Mouse (Mus musculus): ENCODE measurements around the gene Rpl10-ps3.

The Rpl10-ps3 gene

DNA sequence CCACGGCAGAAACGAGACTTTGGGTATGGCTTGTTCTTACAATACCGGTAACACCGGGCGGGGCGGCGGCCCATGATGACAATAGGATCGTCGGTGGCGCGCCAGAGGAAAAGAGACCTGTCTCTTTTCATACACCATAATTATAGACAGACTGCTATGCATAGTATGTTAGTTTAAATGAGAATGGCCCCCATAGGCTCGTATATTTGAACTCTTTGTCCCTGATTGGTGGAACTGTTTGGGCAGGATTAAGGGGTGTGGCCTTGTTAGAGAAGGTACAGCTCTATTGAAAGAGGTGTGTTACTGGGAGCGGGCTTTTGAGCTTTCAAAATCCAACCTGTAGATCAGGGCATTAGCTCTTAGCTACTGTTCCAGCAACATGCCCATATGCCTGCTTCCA, at the start of gene Rpl10-ps3:
Gene Rpl10-ps3 (minus strand): TSS at position 101 of the 400 bp plus-strand sequence.
- no peak for DNase-seq (ENCODE audit: low spot score)

DNA sequence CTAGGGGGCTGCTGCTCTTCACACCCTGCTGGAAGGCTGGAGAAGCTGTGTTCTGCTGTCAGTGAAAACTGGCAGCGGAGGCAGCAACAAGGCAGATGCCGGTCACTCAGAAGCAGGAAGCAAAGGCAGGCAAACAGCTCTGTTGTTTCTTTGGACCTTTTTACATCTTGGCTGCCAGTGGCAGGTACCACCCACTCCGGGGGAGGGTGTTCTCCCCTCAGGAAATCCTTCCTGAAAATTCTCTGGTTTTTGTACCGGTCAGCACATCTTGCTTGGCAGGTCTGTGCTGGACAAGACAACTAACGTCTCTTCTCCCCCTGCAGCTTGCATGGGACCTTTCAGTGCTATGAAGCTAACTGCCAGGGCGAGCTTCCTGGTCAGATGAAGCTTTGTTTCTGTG, 30.8 kb upstream of the Rpl10-ps3 start:
- no peak for DNase-seq (ENCODE audit: low spot score)

DNA sequence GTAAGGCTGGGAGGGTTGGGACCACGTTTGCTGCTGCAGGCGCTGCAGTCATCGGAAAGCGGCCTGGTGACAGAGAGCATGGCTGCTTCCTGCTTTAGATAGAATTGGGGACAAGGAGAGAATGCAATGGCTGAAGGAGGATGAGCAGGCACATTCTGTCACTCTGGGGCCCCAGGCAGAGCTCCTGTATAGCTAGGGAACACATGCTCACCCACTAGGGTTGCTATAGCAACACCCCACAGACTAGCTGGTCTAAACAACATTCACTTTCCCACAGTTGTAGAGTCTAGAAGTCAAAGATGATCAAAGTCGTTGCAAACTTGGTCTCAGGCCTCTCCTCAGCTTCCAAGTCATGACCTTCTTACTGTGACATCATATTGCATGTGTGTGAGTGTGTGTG, 29.9 kb upstream of the Rpl10-ps3 start:
- no peak for DNase-seq (ENCODE audit: low spot score)

DNA sequence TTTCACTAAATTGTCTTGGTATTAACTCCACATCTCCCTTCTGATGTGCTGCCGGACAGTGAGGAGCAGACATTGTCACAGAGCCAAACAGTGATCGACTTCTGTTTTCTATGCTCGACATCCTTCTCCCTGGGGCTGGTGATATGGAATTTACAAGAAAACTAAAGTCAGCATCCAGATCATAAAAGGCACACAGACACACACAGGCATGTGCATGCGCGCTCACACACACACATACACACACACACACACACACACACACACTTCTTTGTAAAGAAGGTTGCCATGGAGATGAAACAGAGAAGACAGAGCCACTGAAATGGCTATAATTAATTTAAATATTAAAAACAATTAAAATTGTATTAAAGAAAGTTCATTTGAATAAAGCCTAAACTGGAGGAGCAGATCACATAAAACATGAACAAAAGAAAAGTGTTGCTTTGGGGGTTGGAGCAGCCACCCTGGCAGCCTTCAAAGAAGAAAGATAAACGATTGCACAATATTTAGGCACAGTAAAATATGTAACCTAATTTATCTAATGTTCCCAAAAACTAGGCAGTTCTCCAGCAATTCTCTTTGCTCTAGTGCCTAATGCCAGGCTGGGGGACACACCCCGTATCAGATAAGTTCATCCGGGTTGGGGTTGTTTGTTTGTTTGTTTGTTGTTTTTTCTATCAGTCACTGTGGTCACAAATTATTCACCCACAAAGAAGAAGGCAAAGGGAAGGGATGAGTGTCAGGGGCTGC, 24.0 kb upstream of the Rpl10-ps3 start:
- DNase-seq (ENCODE audit: low spot score): no peak

DNA sequence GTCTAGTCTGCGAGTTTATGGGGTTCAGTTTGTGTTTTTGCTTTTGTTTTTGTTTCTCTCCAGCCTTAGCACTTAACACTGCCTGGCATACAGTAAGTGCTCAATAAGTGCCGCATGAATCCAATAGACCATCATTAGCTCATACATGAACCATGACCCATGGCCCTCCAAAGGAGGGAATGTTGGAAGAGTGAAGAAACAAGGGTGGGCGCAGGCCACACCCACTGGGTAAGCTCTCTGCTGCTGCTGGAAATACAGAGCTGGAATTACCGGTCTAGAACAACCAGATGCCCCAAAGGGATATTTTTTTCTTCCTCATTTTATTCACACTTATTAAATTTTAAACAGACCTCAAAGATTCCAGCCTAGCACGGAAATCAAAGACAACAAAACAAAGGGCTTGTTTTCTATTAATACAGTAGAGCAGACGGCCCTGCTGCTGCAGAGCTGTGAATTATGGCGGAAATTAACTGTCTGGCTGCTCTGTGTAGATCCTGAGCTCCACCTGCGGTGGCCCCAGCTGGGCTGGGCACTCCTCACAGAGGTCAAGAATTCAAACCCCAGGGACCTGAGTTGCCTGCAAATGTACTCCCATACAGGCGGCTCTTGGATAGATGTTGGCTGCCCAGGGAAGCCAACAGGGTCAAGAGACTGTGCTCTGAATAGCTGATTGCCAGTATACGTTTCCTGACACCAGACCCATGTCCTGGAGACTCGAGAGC, 20.5 kb upstream of the Rpl10-ps3 start:
- DNase-seq (ENCODE audit: low spot score): no peak

DNA sequence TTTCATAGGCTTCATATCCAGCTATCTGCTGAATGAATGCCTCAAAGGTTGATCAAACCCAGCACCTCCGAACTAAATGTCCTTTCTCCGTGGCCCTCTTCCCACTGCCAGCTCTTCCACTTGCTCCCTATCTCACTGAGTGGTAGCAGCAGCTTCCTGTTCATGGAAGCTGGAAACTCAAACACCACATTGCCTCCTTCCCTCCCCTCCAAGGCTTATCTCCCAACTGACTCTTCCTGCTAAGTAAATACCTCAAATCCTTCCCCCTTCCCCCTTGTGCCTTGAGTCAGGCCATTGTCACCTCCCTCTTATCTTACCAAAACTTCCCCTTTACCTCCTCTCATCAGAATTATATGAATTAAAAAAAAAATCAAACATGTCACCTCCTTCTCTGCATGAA, 19.2 kb upstream of the Rpl10-ps3 start:
- DNase-seq (ENCODE audit: low spot score): no peak

GRCm38 (mm10) chr9:50363259-50363658, 18.5 kb upstream of the Rpl10-ps3 start:
- no peak for DNase-seq (ENCODE audit: low spot score)

DNA sequence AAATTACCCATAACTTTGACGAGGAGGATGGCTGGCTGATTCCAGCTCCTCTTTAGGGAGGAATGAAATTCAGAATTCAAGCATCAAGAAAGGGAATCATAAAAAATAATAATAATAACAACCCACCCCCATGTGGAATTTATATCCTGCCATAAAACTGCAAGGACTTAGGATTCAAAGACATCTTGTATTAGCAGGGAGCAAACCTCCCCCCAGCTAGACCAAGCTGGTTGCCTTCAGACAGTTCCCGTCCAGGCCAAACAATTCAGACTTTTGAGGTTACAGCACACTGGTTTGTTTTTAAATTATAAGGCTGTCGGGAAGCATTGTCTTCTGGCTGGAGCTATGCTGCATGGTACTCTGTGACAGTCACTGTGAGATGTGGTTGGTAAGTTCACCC, 17.8 kb upstream of the Rpl10-ps3 start:
- no peak for DNase-seq (ENCODE audit: low spot score)

DNA sequence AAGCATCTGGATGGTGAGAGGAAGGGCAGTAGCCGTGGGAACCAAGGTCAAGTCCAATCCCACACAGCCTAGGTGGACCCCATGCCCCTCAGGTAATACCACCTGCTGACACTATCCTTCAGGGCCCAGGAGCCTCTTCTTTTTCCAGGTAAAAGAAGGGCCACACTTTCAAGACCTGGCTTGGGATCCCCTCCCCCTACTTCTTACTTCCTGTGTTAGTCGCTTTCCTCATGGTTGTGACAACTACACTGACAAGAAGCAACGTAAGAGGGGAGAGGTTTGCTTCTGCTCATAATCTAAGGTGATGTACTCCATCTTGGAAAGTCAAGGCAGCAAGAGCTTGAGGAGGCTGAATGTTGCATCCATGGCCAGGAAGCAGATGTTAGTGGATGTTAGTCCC, 15.6 kb upstream of the Rpl10-ps3 start:
- DNase-seq (ENCODE audit: low spot score): no peak

DNA sequence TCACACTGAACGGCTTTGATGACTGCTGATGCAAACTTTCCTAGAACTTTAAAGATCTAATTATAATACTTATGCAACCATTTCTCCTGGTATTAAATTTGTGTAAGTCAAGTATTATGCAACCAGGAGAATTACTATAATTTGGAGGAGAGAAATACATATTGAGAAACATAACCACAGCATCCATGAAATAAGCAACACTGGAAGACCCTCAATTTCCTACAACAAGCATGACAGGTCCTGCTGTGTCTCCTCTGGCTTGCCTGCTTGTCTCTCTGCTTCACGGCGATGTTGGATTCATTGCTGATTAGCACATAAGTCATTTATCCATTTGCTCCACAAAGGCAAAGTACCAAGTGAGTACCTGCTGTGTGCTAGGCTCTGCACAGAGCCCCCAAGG, 12.6 kb upstream of the Rpl10-ps3 start:
- DNase-seq (ENCODE audit: low spot score): no peak

GRCm38 (mm10) chr9:50351746-50352145, 7.0 kb upstream of the Rpl10-ps3 start:
- no peak for DNase-seq (ENCODE audit: low spot score)

DNA sequence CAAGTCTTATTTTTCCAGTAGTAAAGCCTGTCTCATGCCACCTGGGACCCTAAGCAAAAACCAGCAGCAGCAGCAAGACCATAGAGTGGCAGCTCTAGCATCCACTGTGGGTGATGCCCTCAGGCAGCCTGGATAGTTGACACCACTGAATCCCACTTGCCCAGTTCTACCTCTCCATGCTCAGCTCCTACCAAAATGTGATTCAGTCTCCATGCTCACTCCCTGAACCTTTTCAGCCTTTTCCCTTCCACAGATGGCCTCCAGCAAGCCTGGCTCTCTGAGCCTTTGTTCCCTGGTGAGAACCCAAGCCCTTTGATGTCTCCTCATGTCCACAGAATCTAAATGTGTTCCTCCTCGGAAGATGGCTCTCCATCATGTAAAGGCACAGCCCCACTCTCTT, 5.8 kb upstream of the Rpl10-ps3 start:
- no peak for DNase-seq (ENCODE audit: low spot score)

DNA sequence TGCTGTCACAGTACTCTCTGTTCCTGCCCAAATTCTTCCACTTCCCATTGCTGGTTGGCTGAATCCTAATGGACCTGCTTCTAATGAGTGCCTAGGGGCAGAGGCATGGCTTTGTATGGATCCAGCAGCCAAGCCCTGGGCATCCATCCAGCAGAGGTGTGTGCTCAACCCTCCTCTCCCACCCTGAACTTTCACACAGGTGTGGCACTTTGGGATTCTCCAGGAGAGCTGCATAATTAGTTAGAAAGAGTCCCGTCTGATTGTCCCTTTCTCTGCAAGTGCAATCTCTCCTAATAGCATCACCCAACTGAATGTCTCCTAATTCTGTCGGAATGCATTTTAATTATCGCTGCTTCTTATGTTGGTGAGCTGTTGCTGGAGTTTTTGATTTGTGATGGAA, 4.4 kb upstream of the Rpl10-ps3 start:
- no peak for DNase-seq (ENCODE audit: low spot score)

DNA sequence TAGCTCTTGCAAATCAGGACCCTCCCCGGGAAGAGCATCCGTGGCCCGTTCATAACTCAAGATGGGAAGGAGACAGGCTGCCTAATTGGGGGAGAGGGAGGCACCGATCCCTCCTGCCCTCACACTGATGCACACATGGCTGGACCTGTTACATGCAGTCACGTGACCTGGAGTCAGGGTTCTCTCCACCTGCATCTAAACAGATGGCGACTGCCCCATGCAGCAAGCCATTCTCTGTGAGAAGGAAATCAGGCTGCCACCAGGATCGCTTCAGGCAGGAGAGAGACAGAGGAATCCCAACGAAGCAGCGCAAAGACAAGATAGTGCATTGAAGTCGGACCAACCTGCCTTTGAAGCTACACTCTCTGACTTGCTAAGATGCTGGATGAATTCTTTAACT, 3.5 kb upstream of the Rpl10-ps3 start:
- DNase-seq (ENCODE audit: low spot score): no peak

DNA sequence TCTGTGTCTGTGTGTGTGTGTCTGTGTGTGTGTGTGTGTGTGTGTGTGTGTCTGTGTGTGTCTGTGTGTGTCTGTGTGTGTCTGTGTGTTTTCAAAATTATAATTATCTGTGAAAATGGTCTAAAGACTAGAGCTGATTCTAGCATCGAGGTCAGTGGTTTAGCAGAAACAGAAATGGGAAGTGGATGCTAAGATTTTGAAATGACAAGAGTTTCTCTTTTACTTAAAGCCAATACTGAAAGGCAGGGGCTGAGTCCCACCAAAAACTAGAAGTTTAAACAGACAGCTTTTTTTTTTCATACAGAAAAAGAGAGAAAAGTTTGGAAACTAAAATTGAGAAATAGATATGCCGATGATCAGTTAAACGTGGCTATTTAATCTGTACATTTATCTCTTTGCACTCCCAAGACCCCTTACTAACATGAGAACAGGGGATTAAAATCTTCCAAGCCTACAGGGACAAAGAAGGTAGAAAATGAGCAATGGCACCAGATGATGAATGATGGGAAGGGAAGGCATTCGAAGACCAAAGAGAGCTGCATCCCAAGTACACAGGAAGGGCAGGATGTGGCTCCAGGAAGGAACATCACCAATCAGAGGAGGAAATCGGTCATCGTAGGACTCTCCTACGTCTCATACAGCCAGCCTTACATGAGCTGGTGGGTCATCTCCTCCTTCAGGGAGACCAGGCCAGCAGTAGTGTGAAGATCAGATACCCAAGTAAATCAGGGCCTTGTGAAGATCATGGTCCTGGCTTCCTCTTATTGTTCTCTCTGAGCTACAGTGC, 9.0 kb downstream of the Rpl10-ps3 start:
- no peak for DNase-seq (ENCODE audit: low spot score)

DNA sequence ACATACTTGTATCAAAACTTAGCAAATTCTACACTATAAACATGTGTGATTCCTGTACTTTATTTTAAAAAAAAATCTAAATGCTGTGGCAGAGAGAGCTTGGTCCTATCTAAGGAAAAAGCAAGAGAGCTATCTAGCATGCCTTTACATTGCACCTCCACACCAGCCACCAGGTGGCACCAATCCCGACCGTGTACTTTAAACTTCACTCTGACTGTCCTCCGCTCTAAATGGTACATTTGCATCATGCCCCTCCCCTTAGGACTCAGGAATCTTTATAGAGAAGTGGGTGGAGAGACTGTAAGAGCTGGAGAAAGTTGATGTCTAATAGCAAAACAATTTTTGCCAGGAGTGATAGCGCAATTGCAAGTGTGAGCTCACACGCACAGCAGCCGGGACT, 11.4 kb downstream of the Rpl10-ps3 start:
- DNase-seq (ENCODE audit: low spot score): peak; percentile 52

GRCm38 (mm10) chr9:50324355-50325225, 20.2 kb downstream of the Rpl10-ps3 start:
- DNase-seq (ENCODE audit: low spot score): no peak

DNA sequence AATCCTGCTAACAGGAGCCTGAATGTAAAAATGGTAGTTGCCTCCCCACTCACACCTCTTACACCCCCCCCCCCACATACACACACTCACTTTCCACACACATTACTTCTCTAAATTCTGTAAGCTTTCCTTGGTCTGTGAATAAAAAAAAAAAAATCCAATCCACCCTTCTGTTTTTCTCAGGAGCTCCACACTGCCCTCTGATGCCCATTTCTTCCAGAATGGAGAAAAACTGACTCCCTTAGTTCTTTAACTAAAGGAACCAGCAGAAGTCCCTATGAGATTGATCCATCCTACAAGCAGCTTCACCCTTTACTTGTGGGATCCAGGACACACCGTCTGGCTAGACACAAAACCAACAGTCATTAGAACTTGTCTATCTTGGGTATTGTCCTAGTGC, 24.0 kb downstream of the Rpl10-ps3 start:
- DNase-seq (ENCODE audit: low spot score): no peak

DNA sequence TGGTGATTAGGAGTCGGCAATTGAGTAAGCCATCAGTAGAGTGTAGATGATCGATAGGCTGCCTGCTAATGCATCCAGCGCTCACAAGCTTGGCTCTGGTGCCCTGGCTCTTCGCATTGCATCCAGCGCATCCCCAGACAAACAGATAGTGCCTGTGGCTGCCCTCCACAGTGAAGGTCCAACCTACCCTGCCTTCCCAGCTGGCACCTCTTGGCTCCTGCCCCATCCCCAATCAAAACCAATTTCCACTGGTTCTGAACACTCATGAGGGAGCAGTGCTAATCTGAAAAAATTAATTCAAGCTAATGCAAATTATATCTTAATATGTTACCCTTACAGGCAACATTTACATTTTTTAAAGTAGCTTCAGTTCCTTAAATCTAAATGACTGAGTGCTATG, 25.3 kb downstream of the Rpl10-ps3 start:
- DNase-seq (ENCODE audit: low spot score): no peak

GRCm38 (mm10) chr9:50317299-50317698, 27.5 kb downstream of the Rpl10-ps3 start:
- DNase-seq (ENCODE audit: low spot score): no peak

DNA sequence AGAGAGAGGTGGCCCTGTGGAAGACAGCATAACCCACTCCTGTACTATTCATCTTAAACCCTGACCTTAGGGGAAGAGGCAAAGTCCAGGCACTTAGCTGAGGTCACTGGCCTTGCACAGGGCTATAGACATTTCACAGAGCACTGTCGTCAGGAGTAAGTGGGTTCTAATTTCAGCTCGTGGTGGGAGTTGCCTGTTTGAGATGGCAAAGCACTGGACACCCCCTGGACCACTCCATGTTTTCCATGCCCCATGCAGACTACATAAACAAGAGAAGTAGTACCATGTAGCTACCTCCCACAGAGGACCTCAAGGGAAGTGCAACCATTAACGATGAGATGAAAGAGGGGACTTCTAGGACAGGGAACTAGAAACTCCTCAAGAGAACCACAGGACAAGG, 29.1 kb downstream of the Rpl10-ps3 start:
- no peak for DNase-seq (ENCODE audit: low spot score)

DNA sequence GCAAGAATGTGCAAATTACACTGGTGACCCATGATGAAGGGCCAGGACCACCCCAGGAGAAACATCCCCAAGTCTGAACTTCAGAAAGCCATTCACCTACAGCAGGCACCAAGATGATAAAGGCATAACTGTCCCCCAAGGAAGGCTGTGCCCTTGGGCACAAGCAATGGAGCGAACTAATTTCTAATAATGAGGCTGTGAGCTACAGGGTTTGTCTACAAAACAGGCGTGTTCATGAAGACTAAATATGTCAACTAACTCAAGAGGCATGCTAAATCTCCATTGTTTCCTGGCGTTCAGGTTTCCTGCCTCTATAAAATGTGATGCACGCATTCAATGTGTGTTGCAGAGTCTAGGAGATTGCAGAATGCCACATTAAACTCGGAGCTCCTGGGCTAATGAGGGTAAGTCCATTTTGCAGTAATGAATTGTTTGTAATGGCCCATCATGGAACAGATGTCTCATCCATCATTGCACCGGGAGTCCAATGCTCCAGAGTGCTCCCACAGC, 33.7 kb downstream of the Rpl10-ps3 start:
- DNase-seq (ENCODE audit: low spot score): no peak

Data from adipocyte (in vitro differentiated cells).